Mouse (Mus musculus): ENCODE measurements around the gene Zfp804b. TPM values are rescaled to one million over a fixed set of nuclear protein-coding genes. Genes with fewer than 3 reads are reported as not detected.

Zfp804b gene
- total and polyA plus RNA-seq, 3 experiments, result not detected

Other genes starting within 250 kb of the Zfp804b start
- not detected in 2 replicates for gene Tex47, start 40.6 kb downstream of the Zfp804b start, total RNA-seq (2012; rRNA removed)
- gene Tex47, start 40.6 kb downstream of the Zfp804b start, total RNA-seq (2014; rRNA removed), result not detected in 2 replicates
- gene Tex47, start 40.6 kb downstream of the Zfp804b start, polyA plus RNA-seq (2012; ENCODE audit: insufficient read length, low read depth), result not detected in 2 replicates

Data from CH12.LX (cell line).